Mouse (Mus musculus): ENCODE measurements around the gene Chmp2a. TPM values are rescaled to one million over a fixed set of nuclear protein-coding genes. Genes with fewer than 3 reads are reported as not detected.

Chmp2a gene
- polyA plus RNA-seq, 1 experiment: 244 TPM

GRCm38 (mm10) chr7:13035211-13035855, 726 bp upstream of the Chmp2a start:
- DNase-seq (ENCODE audit: extremely low spot score in 1 of 2, low spot score in 1 of 2): no peak

- no peak for DNase-seq (ENCODE audit: extremely low spot score in 1 of 2, low spot score in 1 of 2)
These were observed 1.0 kb downstream of the Chmp2a start for GRCm38 (mm10) chr7:13033451-13034147.

- no peak for DNase-seq (ENCODE audit: extremely low spot score in 1 of 2, low spot score in 1 of 2)
These were observed 2.1 kb downstream of the Chmp2a start for GRCm38 (mm10) chr7:13032541-13032940.

GRCm38 (mm10) chr7:13031983-13032382, 2.6 kb downstream of the Chmp2a start:
- DNase-seq (ENCODE audit: extremely low spot score in 1 of 2, low spot score in 1 of 2): no peak

- no peak for DNase-seq (ENCODE audit: extremely low spot score in 1 of 2, low spot score in 1 of 2)
These were observed 3.5 kb downstream of the Chmp2a start for GRCm38 (mm10) chr7:13031069-13031468.

- DNase-seq (ENCODE audit: extremely low spot score in 1 of 2, low spot score in 1 of 2): no peak
These were observed 5.6 kb downstream of the Chmp2a start for GRCm38 (mm10) chr7:13028986-13029385.

- no peak for DNase-seq (ENCODE audit: extremely low spot score in 1 of 2, low spot score in 1 of 2)
These were observed 9.0 kb downstream of the Chmp2a start for GRCm38 (mm10) chr7:13025511-13026112.

- peak in 1 of 2 experiments; percentile 83 for DNase-seq (ENCODE audit: extremely low spot score in 1 of 2, low spot score in 1 of 2)
These were observed 9.8 kb downstream of the Chmp2a start for GRCm38 (mm10) chr7:13024805-13025204.

- peak; percentile 81 to 94 for DNase-seq (ENCODE audit: extremely low spot score in 1 of 2, low spot score in 1 of 2)
These were observed 10.5 kb downstream of the Chmp2a start for GRCm38 (mm10) chr7:13023928-13024731.

GRCm38 (mm10) chr7:13022773-13023535, 11.7 kb downstream of the Chmp2a start:
- DNase-seq (ENCODE audit: extremely low spot score in 1 of 2, low spot score in 1 of 2): no peak

- DNase-seq (ENCODE audit: extremely low spot score in 1 of 2, low spot score in 1 of 2): no peak
These were observed 19.4 kb downstream of the Chmp2a start for GRCm38 (mm10) chr7:13015217-13015616.

- no peak for DNase-seq (ENCODE audit: extremely low spot score in 1 of 2, low spot score in 1 of 2)
These were observed 20.2 kb downstream of the Chmp2a start for GRCm38 (mm10) chr7:13014275-13014839.

GRCm38 (mm10) chr7:13013671-13014070, 20.9 kb downstream of the Chmp2a start:
- DNase-seq (ENCODE audit: extremely low spot score in 1 of 2, low spot score in 1 of 2): no peak

GRCm38 (mm10) chr7:13010005-13010908, 24.4 kb downstream of the Chmp2a start, which contains the start of gene Zbtb45:
Zbtb45 (minus strand) TSS chr7:13010034.
- DNase-seq (ENCODE audit: extremely low spot score in 1 of 2, low spot score in 1 of 2): no peak

- DNase-seq (ENCODE audit: extremely low spot score in 1 of 2, low spot score in 1 of 2): peak; percentile 86 to 94
These were observed 25.2 kb downstream of the Chmp2a start for GRCm38 (mm10) chr7:13009143-13010004.

- DNase-seq (ENCODE audit: extremely low spot score in 1 of 2, low spot score in 1 of 2): no peak
These were observed 27.1 kb downstream of the Chmp2a start for GRCm38 (mm10) chr7:13007341-13008092.

- no peak for DNase-seq (ENCODE audit: extremely low spot score in 1 of 2, low spot score in 1 of 2)
These were observed 28.1 kb downstream of the Chmp2a start for GRCm38 (mm10) chr7:13006531-13006930.
